Mouse (Mus musculus) T-helper 2 cell (primary cell): ENCODE measurements around the gene Fez2.

Source experiments
- in situ Hi-C: fragments of 300-600 bp; cut with MboI, MseI; formaldehyde crosslinking; loops from one replicate; pipeline ENCODE4 v1.15.1; 2025; ENCODE audit warnings: high pct_unique_total_duplicates

Fez2 gene

GRCm38 (mm10) chr17:78370445-78370844 is 47.5 kb downstream of the Fez2 start:
- in situ Hi-C loops: no loop called here

- in situ Hi-C loops: no loop called here
Observed at GRCm38 (mm10) chr17:78368481-78368880, 49.5 kb downstream of the Fez2 start.

- in situ Hi-C loops: no loop called here
Observed at GRCm38 (mm10) chr17:78366070-78366469, 51.9 kb downstream of the Fez2 start.

- in situ Hi-C loops: no loop called here
Observed at GRCm38 (mm10) chr17:78364555-78365302, 53.2 kb downstream of the Fez2 start.

- in situ Hi-C loops: no loop called here
Observed at GRCm38 (mm10) chr17:78361939-78362728, 55.8 kb downstream of the Fez2 start.

- in situ Hi-C loops: no loop called here
Observed at GRCm38 (mm10) chr17:78358251-78358726, 59.7 kb downstream of the Fez2 start.

- in situ Hi-C loops: no loop called here
Observed at GRCm38 (mm10) chr17:78357753-78358152, 60.2 kb downstream of the Fez2 start.

- in situ Hi-C loops: no loop called here
Observed at GRCm38 (mm10) chr17:78355611-78356010, 62.3 kb downstream of the Fez2 start.

- in situ Hi-C loops: no loop called here
Observed at GRCm38 (mm10) chr17:78354871-78355270, 63.1 kb downstream of the Fez2 start.

- in situ Hi-C loops: no loop called here
Observed at GRCm38 (mm10) chr17:78354411-78354810, 63.5 kb downstream of the Fez2 start.

- in situ Hi-C loops: no loop called here
Observed at GRCm38 (mm10) chr17:78352500-78352855, 65.5 kb downstream of the Fez2 start.

GRCm38 (mm10) chr17:78351676-78352499 is 66.1 kb downstream of the Fez2 start:
- in situ Hi-C loops: no loop called here

- in situ Hi-C loops: no loop called here
Observed at GRCm38 (mm10) chr17:78347111-78347801, 70.7 kb downstream of the Fez2 start.

GRCm38 (mm10) chr17:78343688-78344087 is 74.3 kb downstream of the Fez2 start:
- in situ Hi-C loops: no loop called here

- in situ Hi-C loops: no loop called here
Observed at GRCm38 (mm10) chr17:78335250-78335649, 82.7 kb downstream of the Fez2 start.

- in situ Hi-C loops: no loop called here
Observed at GRCm38 (mm10) chr17:78333275-78333674, 84.7 kb downstream of the Fez2 start.

- in situ Hi-C loops: no loop called here
Observed at GRCm38 (mm10) chr17:78331438-78331837, 86.5 kb downstream of the Fez2 start.

GRCm38 (mm10) chr17:78328287-78328686 is 89.7 kb downstream of the Fez2 start:
- in situ Hi-C loops: no loop called here

- in situ Hi-C loops: no loop called here
Observed at GRCm38 (mm10) chr17:78327187-78327586, 90.8 kb downstream of the Fez2 start.

GRCm38 (mm10) chr17:78326381-78326780 is 91.6 kb downstream of the Fez2 start:
- in situ Hi-C loops: no loop called here

- in situ Hi-C loops: no loop called here
Observed at GRCm38 (mm10) chr17:78325761-78326332, 92.1 kb downstream of the Fez2 start.
